Mouse (Mus musculus) small intestine, adult 2 months (tissue): ENCODE measurements around the gene Eif1. TPM values are rescaled to one million over a fixed set of nuclear protein-coding genes. Genes with fewer than 3 reads are reported as not detected.

Experiments used
- H3K27ac ChIP-seq: fragments of 200-500 bp; 2 replicates; pipeline ENCODE4 v1.5.1; 2012; ENCODE audit warnings: low read depth, low read length, control low read depth, inconsistent platforms; ENCODE audit not compliant: insufficient read depth
- H3K27me3 ChIP-seq: fragments of 200-500 bp; 2 replicates; pipeline ENCODE4 v1.6.1; 2012; ENCODE audit warnings: mild to moderate bottlenecking, moderate library complexity, low read length, inconsistent platforms; ENCODE audit not compliant: control insufficient read depth, insufficient read depth
- H3K36me3 ChIP-seq: fragments of 200-500 bp; 2 replicates; pipeline ENCODE4 v1.6.1; 2012; ENCODE audit warnings: mild to moderate bottlenecking, low read length, control low read depth, inconsistent platforms; ENCODE audit not compliant: control insufficient read depth, insufficient read depth
- H3K4me1 ChIP-seq: fragments of 200-500 bp; 2 replicates; pipeline ENCODE4 v1.6.1; 2012; ENCODE audit warnings: low read length, inconsistent platforms, mixed read lengths; ENCODE audit not compliant: control insufficient read depth, insufficient read depth, insufficient read length
- H3K4me3 ChIP-seq: fragments of 200-500 bp; 2 replicates; pipeline ENCODE4 v1.5.1; 2012; ENCODE audit warnings: low read depth, mild to moderate bottlenecking, control low read depth, inconsistent platforms, low read length, moderate library complexity
- CTCF ChIP-seq: fragments of 200-500 bp; IDR thresholded peaks from 2 replicates; pipeline ENCODE4 v1.5.1; 2012; ENCODE audit warnings: low read depth, mild to moderate bottlenecking, control low read depth, inconsistent platforms, low read length, moderate library complexity, mixed read lengths; ENCODE audit not compliant: insufficient replicate concordance, insufficient read length; ENCODE audit errors: extremely low read depth
- POLR2A ChIP-seq: fragments of 200-500 bp; IDR thresholded peaks from 2 replicates; pipeline ENCODE4 v1.6.1; 2012; ENCODE audit warnings: low read depth, mild to moderate bottlenecking, control low read depth, inconsistent platforms, low read length, moderate library complexity
- WGBS: fragments of 180-500 bp; shearing (Covaris S2); methylation state at CpG from one replicate; pipeline ENCODE4 v1.1.7; 2018; 5-methylcytosine and 5-hydroxymethylcytosine counted together
- polyA plus RNA-seq: library from polyadenylated mRNA; depleted of rRNA; stranded (reverse); fragments of >200 nt; gene quantifications from 2 replicates; pipeline ENCODE4 v1.2.3, GENCODE M21; 2012; rRNA removed

Eif1 gene
- polyA plus RNA-seq, result 49.3 and 102 TPM in 2 replicates

DNA sequence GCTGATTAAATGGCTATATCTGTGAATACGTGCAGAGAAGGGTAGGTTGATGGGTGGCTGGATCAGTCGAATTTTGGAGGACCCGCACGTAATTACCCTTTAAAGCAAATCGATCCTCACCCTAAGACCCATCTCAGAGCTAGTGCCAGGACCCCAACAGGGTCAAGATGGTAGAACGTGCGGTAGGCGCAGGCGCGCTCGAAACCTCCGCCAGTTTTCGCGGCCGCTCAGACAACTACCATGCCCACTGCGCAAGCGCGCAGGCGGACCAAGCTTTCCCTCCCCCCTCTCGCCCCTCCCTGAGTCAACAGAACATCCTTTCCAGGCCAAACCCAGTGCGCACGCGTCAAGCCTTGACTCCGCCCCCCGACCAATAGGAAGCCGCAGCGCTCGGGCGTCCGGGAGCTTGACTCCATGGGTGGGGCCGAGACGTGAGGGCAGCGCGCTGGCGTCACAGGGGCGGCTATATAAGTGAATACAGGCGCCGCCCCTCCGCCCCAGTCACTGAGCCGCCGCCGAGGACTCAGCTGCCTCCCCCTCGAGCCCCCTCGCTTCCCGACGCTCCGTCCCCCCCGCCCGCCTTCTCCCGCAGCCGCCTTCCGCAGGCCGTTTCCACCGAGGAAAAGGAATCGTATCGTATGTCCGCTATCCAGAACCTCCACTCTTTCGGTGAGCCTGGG is at the start of gene Eif1:
Gene Eif1, plus strand, starts transcription at position 394 of the 680 bp plus-strand sequence.
- WGBS, result 1% methylated on average over 55 of the region's 58 CpGs
- peak within 1 kb of the TSS; percentile 74 for H3K27ac ChIP-seq
- peak within 1 kb of the TSS; percentile 82 for H3K4me3 ChIP-seq
- peaks cover 3% of the 10 kb centered on the region; the same call in 1 of the 2 replicates for H3K4me1 ChIP-seq
- H3K27me3 ChIP-seq, result no peaks in the 10 kb centered on the region
- peak; percentile 74 for TF ChIP-seq POLR2A
- no peak for TF ChIP-seq CTCF
- peaks cover 18% of the 10 kb centered on the region for H3K36me3 ChIP-seq

DNA sequence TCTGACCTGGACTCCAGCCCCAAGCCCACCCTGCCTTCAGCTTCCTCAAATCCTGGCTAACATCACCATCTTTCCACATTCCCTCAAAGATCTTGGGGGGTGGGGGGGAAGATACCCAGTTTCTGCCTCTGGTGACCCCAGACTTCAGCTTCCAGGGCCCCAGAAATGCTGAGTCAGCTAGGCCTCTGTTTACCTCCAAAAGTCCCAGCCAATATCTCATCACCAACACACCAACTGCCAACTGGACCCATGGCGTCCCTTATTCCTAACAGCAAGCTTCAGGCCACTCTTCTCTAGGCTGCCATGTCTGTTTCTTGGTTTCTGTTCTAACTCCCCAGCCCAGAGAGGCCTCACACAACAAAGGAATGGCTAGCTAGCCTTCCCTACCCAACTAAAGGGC is 47.8 kb upstream of the Eif1 start:
- no peaks in the 10 kb centered on the region for H3K4me1 ChIP-seq
- 89% methylated on average over 1 of the region's 1 CpGs for WGBS

DNA sequence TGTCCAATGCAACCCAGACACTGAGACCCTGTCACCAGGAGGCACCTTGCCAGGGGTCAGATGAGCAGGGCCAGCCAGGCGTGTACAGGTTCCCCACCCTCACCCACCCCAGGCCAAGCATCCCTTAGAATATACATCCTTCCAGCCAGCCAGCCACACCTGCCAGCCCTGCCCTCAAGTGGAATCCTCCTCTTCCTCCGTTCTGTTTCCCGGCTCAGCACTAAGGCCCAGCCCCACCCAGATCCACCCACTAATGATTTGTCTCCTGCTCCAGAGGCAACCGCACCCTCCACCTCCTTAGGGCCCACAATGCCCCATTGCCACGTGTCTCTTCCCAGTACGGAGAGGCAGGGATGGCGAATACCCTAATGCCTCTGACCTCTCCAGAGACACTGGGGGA is 45.0 kb upstream of the Eif1 start:
- no peaks in the 10 kb centered on the region for H3K4me1 ChIP-seq
- no peak overlapping the region for H3K27ac ChIP-seq
- no peaks in the 10 kb centered on the region for H3K36me3 ChIP-seq
- no peak for TF ChIP-seq CTCF
- TF ChIP-seq POLR2A, result no peak
- H3K4me3 ChIP-seq, result no peak overlapping the region
- H3K27me3 ChIP-seq, result no peaks in the 10 kb centered on the region
- 37% methylated on average over 7 of the region's 7 CpGs for WGBS

More for the DNA sequence above, 47.8 kb upstream of the Eif1 start:
- no peaks in the 10 kb centered on the region for H3K27me3 ChIP-seq
- no peak overlapping the region for H3K4me3 ChIP-seq
- TF ChIP-seq POLR2A, result no peak
- H3K27ac ChIP-seq, result no peak overlapping the region
- H3K36me3 ChIP-seq, result no peaks in the 10 kb centered on the region

DNA sequence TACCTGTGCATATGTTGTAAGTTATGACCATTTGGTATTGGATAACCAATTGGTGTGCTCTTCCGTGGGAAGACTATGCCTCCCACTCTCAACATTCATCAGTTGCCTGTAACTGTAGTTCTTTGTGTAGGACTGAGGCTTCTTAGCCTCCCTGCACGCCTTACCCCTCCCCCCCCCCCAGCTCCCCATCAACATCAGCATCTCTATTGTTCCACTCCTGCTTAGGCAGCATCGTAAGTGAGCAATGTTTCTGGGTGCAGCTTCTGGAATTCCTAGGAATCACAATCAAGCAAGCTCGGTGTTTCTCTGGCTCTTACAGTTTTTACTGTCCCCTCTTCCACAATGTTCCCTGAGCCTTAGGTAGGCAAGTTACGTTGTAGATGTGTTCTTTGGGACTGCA is 44.2 kb upstream of the Eif1 start:
- 74% methylated on average over 5 of the region's 5 CpGs for WGBS
- no peaks in the 10 kb centered on the region for H3K4me1 ChIP-seq
- no peaks in the 10 kb centered on the region for H3K36me3 ChIP-seq
- no peak overlapping the region for H3K4me3 ChIP-seq
- H3K27me3 ChIP-seq, result no peaks in the 10 kb centered on the region
- TF ChIP-seq CTCF (no peak), POLR2A (no peak)
- H3K27ac ChIP-seq, result no peak overlapping the region

DNA sequence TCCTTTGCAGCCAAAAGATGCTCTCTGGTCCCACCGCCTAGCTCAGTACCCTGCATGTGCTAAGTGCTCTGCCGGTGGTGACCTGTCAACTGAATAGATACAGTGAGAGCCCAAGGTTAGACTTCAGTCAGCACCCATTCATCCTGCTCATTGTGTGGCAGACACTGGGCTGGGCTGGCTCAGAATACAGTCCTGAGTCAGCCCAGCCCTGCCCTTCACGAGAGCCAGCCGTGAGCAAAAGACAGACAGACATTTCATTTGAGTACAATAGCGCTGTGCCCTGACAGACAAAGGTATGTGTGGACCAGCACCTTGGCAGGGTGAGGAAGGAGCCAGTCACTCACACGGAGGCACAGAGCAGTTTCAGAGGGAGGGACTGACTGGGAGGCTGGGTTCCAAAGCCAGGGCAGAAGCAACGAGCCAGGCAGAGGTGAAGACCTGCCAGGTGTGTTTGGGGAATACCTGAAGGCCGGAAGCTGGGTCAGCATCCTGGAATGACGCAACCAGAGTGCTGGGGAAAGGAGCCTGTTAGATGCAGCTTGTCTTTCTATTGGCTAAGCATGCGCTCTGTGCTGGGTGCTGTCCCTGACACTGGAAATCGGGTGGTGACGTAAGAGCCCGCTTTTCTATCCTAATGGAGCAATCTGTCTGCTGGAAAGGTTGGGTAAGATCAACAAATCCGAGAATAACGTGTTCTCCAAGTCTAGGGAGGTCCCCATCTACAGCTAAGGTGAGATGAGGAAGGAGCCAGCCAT is 41.8 kb upstream of the Eif1 start:
- H3K27ac ChIP-seq, result no peak overlapping the region
- WGBS, result 42% methylated on average over 15 of the region's 15 CpGs

DNA sequence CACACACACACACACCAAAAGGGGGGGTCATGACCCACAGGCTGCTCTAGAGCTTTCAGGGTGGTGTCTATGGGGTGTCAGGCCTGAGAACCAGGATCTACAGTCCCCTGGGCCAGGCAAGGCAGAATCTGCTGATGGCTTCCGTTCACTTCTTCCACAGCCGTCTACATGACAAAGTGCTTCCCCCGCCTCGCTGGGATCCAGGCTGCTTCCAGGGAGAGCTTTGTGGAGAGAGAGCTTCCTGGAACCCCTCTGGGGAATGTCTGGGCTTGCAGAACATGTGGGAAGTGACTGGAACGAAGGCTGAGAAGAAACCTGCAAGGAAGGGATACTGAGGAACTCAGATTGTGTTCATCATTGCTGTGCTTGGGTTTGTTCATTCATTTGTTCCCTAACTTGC is 40.9 kb upstream of the Eif1 start:
- TF ChIP-seq CTCF (no peak), POLR2A (no peak)
- no peak overlapping the region for H3K27ac ChIP-seq
- H3K36me3 ChIP-seq, result no peaks in the 10 kb centered on the region
- no peaks in the 10 kb centered on the region for H3K27me3 ChIP-seq
- 62% methylated on average over 5 of the region's 5 CpGs for WGBS
- no peak overlapping the region for H3K4me3 ChIP-seq
- peaks cover 5% of the 10 kb centered on the region; the same call in 1 of the 2 replicates for H3K4me1 ChIP-seq

More for the DNA sequence above, 41.8 kb upstream of the Eif1 start:
- no peak overlapping the region for H3K4me3 ChIP-seq
- TF ChIP-seq CTCF, result no peak
- no peak for TF ChIP-seq POLR2A
- no peaks in the 10 kb centered on the region for H3K27me3 ChIP-seq
- no peaks in the 10 kb centered on the region for H3K36me3 ChIP-seq
- H3K4me1 ChIP-seq, result peaks cover 2% of the 10 kb centered on the region; the same call in 1 of the 2 replicates
